In the genomic region with DNA sequence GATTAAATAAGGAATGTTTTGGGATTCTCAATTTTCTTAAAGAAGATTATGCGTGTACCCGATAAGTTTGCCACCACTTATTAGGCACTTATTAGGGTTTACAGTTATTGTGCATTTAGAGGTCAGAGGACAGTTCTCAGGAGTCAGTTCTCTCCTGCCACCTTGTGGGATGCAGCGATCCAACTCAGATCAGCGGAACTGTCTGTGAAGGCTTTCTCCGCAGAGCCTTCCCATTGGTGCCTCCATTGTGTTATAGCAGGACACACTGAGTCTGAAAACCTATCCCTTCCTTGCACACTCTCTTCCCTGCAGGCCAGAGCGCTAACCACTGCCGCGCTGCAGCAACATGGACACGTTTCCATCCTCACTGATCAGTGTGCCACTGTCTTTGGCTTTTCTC, we compare ENCODE assay signal across 8 mouse cellular contexts.
DNase-seq lines count a peak whose midpoint lies in the region; ATAC-seq and TF ChIP-seq lines count a peak whose summit lies in the region.

No protein-coding gene starts in this region.

- no peak overlapping the region for H3K27ac ChIP-seq in forebrain, postnatal 0 days (ENCODE audit: low read depth, low read length)
- H3K27ac ChIP-seq in forebrain, embryonic 16.5 days (ENCODE audit: low read length): no peak overlapping the region
- no peak overlapping the region for H3K27ac ChIP-seq in neural tube, embryonic 11.5 days (ENCODE audit: low read depth, low read length)
- no peak overlapping the region for H3K27ac ChIP-seq in neural tube, embryonic 15.5 days (replicated peaks)
- H3K27ac ChIP-seq in embryonic facial prominence, embryonic 10.5 days (replicated peaks): no peak overlapping the region
- H3K27ac ChIP-seq in neural tube, embryonic 14.5 days (ENCODE audit: low read depth, low read length): no peak overlapping the region

- H3K27me3 ChIP-seq in forebrain, postnatal 0 days (ENCODE audit: insufficient read depth, low read length): no peaks in the 10 kb centered on the region
- H3K27me3 ChIP-seq in forebrain, embryonic 16.5 days (replicated peaks; ENCODE audit: control insufficient read depth, insufficient read depth, low read length): no peaks in the 10 kb centered on the region
- no peaks in the 10 kb centered on the region for H3K27me3 ChIP-seq in neural tube, embryonic 11.5 days (ENCODE audit: control insufficient read depth, insufficient read depth, low read length)
- H3K27me3 ChIP-seq in neural tube, embryonic 15.5 days (replicated peaks): no peaks in the 10 kb centered on the region
- no peaks in the 10 kb centered on the region for H3K27me3 ChIP-seq in embryonic facial prominence, embryonic 10.5 days (replicated peaks; ENCODE audit: low read depth, poor library complexity, severe bottlenecking)
- H3K27me3 ChIP-seq in neural tube, embryonic 14.5 days (ENCODE audit: control insufficient read depth, insufficient read depth, low read length): no peaks in the 10 kb centered on the region

- no peak overlapping the region for H3K9ac ChIP-seq in forebrain, postnatal 0 days
- no peak overlapping the region for H3K9ac ChIP-seq in forebrain, embryonic 16.5 days (replicated peaks; ENCODE audit: low read depth, low read length)
- no peak overlapping the region for H3K9ac ChIP-seq in neural tube, embryonic 11.5 days (ENCODE audit: low read length)
- H3K9ac ChIP-seq in neural tube, embryonic 15.5 days (replicated peaks): no peak overlapping the region
- no peak overlapping the region for H3K9ac ChIP-seq in neural tube, embryonic 14.5 days (replicated peaks; ENCODE audit: low read depth, low read length)

- WGBS in forebrain, postnatal 0 days: 53% methylated on average over 9 of the region's 9 CpGs
- 51% methylated on average over 9 of the region's 9 CpGs for WGBS in forebrain, embryonic 16.5 days
- WGBS in neural tube, embryonic 11.5 days: 55% methylated on average over 9 of the region's 9 CpGs
- 59% methylated on average over 9 of the region's 9 CpGs for WGBS in neural tube, embryonic 15.5 days
- 48% methylated on average over 9 of the region's 9 CpGs for WGBS in embryonic facial prominence, embryonic 10.5 days
- 52% methylated on average over 9 of the region's 9 CpGs for WGBS in neural tube, embryonic 14.5 days

- H3K4me2 ChIP-seq in forebrain, postnatal 0 days (ENCODE audit: low read depth): no peak overlapping the region
- no peak overlapping the region for H3K4me2 ChIP-seq in forebrain, embryonic 16.5 days (ENCODE audit: low read length)
- H3K4me2 ChIP-seq in neural tube, embryonic 11.5 days (ENCODE audit: low read depth): no peak overlapping the region
- H3K4me2 ChIP-seq in neural tube, embryonic 15.5 days: no peak overlapping the region
- no peak overlapping the region for H3K4me2 ChIP-seq in neural tube, embryonic 14.5 days (ENCODE audit: low read depth, low read length)

- no peak overlapping the region for H3K4me3 ChIP-seq in forebrain, postnatal 0 days (ENCODE audit: low read depth, low read length)
- no peak overlapping the region for H3K4me3 ChIP-seq in forebrain, embryonic 16.5 days (replicated peaks; ENCODE audit: low read length)
- H3K4me3 ChIP-seq in neural tube, embryonic 11.5 days (ENCODE audit: low read depth, low read length): no peak overlapping the region
- no peak overlapping the region for H3K4me3 ChIP-seq in neural tube, embryonic 15.5 days (replicated peaks)
- H3K4me3 ChIP-seq in embryonic facial prominence, embryonic 10.5 days: no peak overlapping the region
- H3K4me3 ChIP-seq in neural tube, embryonic 14.5 days (ENCODE audit: low read depth, low read length): no peak overlapping the region

- no peak for ATAC-seq in forebrain, postnatal 0 days
- ATAC-seq in forebrain, embryonic 16.5 days: no peak
- ATAC-seq in neural tube, embryonic 11.5 days (ENCODE audit: insufficient read depth, low FRiP score, low TSS enrichment): no peak
- no peak for ATAC-seq in neural tube, embryonic 15.5 days (ENCODE audit: low FRiP score)
- ATAC-seq in neural tube, embryonic 14.5 days (ENCODE audit: low read depth): peak; percentile 62; the same call in 1 of the 2 replicates

- peak; percentile 58; the same call in 1 of the 2 replicates for TF ChIP-seq CTCF in forebrain, postnatal 0 days (IDR thresholded peaks at IDR 0.05; ENCODE audit: low read depth)

- no peaks in the 10 kb centered on the region for H3K9me3 ChIP-seq in forebrain, postnatal 0 days (ENCODE audit: low read length)
- H3K9me3 ChIP-seq in forebrain, embryonic 16.5 days (ENCODE audit: control insufficient read depth, low read length): 0 out of 2 replicates have a peak, but pooled peaks cover 3% of the 10 kb centered on the region
- H3K9me3 ChIP-seq in neural tube, embryonic 11.5 days (ENCODE audit: control insufficient read depth, low read length): no peaks in the 10 kb centered on the region
- no peaks in the 10 kb centered on the region for H3K9me3 ChIP-seq in neural tube, embryonic 15.5 days (replicated peaks)
- no peaks in the 10 kb centered on the region for H3K9me3 ChIP-seq in embryonic facial prominence, embryonic 10.5 days
- H3K9me3 ChIP-seq in neural tube, embryonic 14.5 days (ENCODE audit: control insufficient read depth, low read length): no peaks in the 10 kb centered on the region; the same call in 1 of the 2 replicates

- no peaks in the 10 kb centered on the region for H3K36me3 ChIP-seq in forebrain, postnatal 0 days (ENCODE audit: insufficient read depth)
- no peaks in the 10 kb centered on the region for H3K36me3 ChIP-seq in forebrain, embryonic 16.5 days (ENCODE audit: control insufficient read depth, insufficient read depth)
- H3K36me3 ChIP-seq in neural tube, embryonic 11.5 days (ENCODE audit: control insufficient read depth, insufficient read depth, low read length): no peaks in the 10 kb centered on the region
- H3K36me3 ChIP-seq in neural tube, embryonic 15.5 days: no peaks in the 10 kb centered on the region
- no peaks in the 10 kb centered on the region for H3K36me3 ChIP-seq in embryonic facial prominence, embryonic 10.5 days (replicated peaks)
- no peaks in the 10 kb centered on the region for H3K36me3 ChIP-seq in neural tube, embryonic 14.5 days (ENCODE audit: control insufficient read depth, insufficient read depth, low read length)

- DNase-seq in forebrain, postnatal 0 days: no peak
- peak; percentile 17 for DNase-seq in neural tube, embryonic 11.5 days (ENCODE audit: low spot score)
- DNase-seq in embryonic facial prominence, embryonic 10.5 days (ENCODE audit: low spot score): peak; percentile 25
- DNase-seq in MN1 (ENCODE audit: low spot score): no peak
- no peak for DNase-seq in c-Kit-positive CD71-positive TER-119-positive erythroid progenitor cells, embryonic 14.5 days (ENCODE audit: low spot score)

- no peaks in the 10 kb centered on the region for H3K4me1 ChIP-seq in forebrain, postnatal 0 days (ENCODE audit: insufficient read depth)
- peaks cover 12% of the 10 kb centered on the region; the same call in 1 of the 2 replicates for H3K4me1 ChIP-seq in forebrain, embryonic 16.5 days (replicated peaks; ENCODE audit: control insufficient read depth, insufficient read depth, low read length)
- H3K4me1 ChIP-seq in neural tube, embryonic 11.5 days (ENCODE audit: control insufficient read depth, insufficient read depth, low read length): no peaks in the 10 kb centered on the region
- no peaks in the 10 kb centered on the region for H3K4me1 ChIP-seq in neural tube, embryonic 15.5 days
- no peaks in the 10 kb centered on the region for H3K4me1 ChIP-seq in embryonic facial prominence, embryonic 10.5 days
- no peaks in the 10 kb centered on the region for H3K4me1 ChIP-seq in neural tube, embryonic 14.5 days (ENCODE audit: control insufficient read depth, insufficient read depth, low read length)

Comparison
In these comparisons a context has a peak if more than half of its experiments do, and no peak if none do; other contexts are left out.
1. DNase-seq: peak in neural tube, embryonic 11.5 days (single experiment) and embryonic facial prominence, embryonic 10.5 days (single experiment); none in forebrain, postnatal 0 days (single experiment), MN1 (single experiment) and c-Kit-positive CD71-positive TER-119-positive erythroid progenitor cells, embryonic 14.5 days (single experiment).